In the genomic region with DNA sequence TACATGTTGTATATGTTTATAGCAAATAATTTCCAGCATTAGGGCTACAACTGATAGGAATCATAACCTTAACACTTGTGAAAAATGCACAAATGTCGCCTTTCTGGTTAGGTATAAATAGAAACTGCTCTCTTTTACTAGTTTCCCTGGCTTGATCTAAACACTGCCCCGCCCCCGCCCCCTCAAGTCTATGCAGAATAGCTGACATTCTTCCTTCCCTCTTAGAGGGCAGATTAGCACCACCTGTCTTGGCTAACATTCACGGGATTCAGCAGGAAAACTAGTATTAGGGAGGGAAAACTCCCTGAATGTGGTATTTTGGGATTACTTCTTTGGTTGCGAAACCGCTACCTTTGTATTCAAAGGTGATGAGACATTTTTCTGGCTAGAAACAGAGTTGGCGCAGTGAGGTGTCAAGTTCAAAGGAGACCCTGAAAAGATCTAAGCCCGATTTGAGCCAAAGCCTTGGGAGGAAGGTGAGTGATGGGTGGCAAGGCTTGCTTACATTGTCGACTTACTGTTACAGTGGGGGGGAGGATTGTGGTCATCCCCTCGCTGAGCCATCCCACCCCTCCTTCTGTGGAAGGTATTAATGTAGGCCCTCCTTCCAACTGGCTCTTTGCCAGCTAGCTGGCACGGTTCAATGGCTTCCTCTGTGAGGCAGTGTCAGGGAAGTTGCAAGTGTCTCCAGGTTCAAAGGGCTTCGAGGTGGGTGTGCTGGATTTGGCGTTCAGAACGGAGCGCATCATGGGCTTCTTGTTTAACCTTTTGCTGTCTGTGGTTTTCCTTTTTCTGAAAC, we compare ENCODE assay signal across 8 mouse cellular contexts.
DNase-seq lines count a peak whose midpoint lies in the region; ATAC-seq and TF ChIP-seq lines count a peak whose summit lies in the region.

No protein-coding gene starts in this region.

- intact Hi-C loops in left cerebral cortex, postnatal 4 days (cut with DNase I), result no loop called here
- intact Hi-C loops in left cerebral cortex, postnatal 25 days (cut with DNase I), result no loop called here

- H3K4me1 ChIP-seq in kidney, adult 2 months (ENCODE audit: control insufficient read depth, insufficient read depth, low read length), result peaks cover 6% of the 10 kb centered on the region
- H3K4me1 ChIP-seq in midbrain, embryonic 14.5 days (ENCODE audit: control insufficient read depth, insufficient read depth, low read length), result no peaks in the 10 kb centered on the region

- H3K9ac ChIP-seq in midbrain, embryonic 14.5 days (replicated peaks; ENCODE audit: low read length), result no peak overlapping the region

- peak overlapping the region; percentile 91 for H3K27ac ChIP-seq in kidney, adult 2 months (ENCODE audit: insufficient read depth, low read depth, low read length)
- H3K27ac ChIP-seq in midbrain, embryonic 14.5 days (replicated peaks; ENCODE audit: low read depth, low read length), result no peak overlapping the region

- H3K9me3 ChIP-seq in midbrain, embryonic 14.5 days (ENCODE audit: control insufficient read depth, low read length), result no peaks in the 10 kb centered on the region

- WGBS in kidney, adult 2 months, result 31% methylated on average over 15 of the region's 15 CpGs
- WGBS in midbrain, embryonic 14.5 days, result 34% methylated on average over 15 of the region's 15 CpGs

- no peak overlapping the region for H3K4me2 ChIP-seq in midbrain, embryonic 14.5 days (ENCODE audit: low read length)

- H3K27me3 ChIP-seq in kidney, adult 2 months (replicated peaks; ENCODE audit: control insufficient read depth, insufficient read depth, low read length), result no peaks in the 10 kb centered on the region
- no peaks in the 10 kb centered on the region for H3K27me3 ChIP-seq in midbrain, embryonic 14.5 days (ENCODE audit: control insufficient read depth, insufficient read depth, low read length)

- no peaks in the 10 kb centered on the region for H3K36me3 ChIP-seq in kidney, adult 2 months (ENCODE audit: control insufficient read depth, insufficient read depth, low read length)
- no peaks in the 10 kb centered on the region for H3K36me3 ChIP-seq in midbrain, embryonic 14.5 days (ENCODE audit: control insufficient read depth, insufficient read depth, low read length)

- DNase-seq in left cerebral cortex, postnatal 4 days, result peak; percentile 62
- DNase-seq in left cerebral cortex, adult 11 months (ENCODE audit: low spot score), result no peak
- DNase-seq in adrenal gland, postnatal 10 days, result peak; percentile 43
- DNase-seq in kidney, adult 2 months, result peak; percentile 90
- DNase-seq in midbrain, embryonic 14.5 days, result peak; percentile 56
- no peak for DNase-seq in left cerebral cortex, postnatal 25 days (ENCODE audit: low spot score in 2 of 2)
- DNase-seq in B cell, adult 2 months, result no peak
- DNase-seq in gastrocnemius, postnatal 25 days, result no peak

- peak; percentile 40; the same call in 1 of the 2 replicates for ATAC-seq in midbrain, embryonic 14.5 days (ENCODE audit: low FRiP score, low TSS enrichment)

- TF ChIP-seq POLR2A in kidney, adult 2 months (IDR thresholded peaks at IDR 0.05; ENCODE audit: low read depth, low read length), result no peak

- no peak for TF ChIP-seq CTCF in kidney, adult 2 months (conservative IDR thresholded peaks at IDR 0.05; ENCODE audit: insufficient read depth, insufficient read length, low read depth, low read length)

- no peak overlapping the region for H3K4me3 ChIP-seq in kidney, adult 2 months (ENCODE audit: insufficient read depth, low read depth, low read length)
- H3K4me3 ChIP-seq in midbrain, embryonic 14.5 days (replicated peaks; ENCODE audit: low read depth, low read length), result no peak overlapping the region

Comparison
In these comparisons a context has a peak if more than half of its experiments do, and no peak if none do; other contexts are left out.
1. DNase-seq: peak in left cerebral cortex, postnatal 4 days (single experiment), adrenal gland, postnatal 10 days (single experiment), kidney, adult 2 months (single experiment) and midbrain, embryonic 14.5 days (single experiment); none in left cerebral cortex, adult 11 months (single experiment), left cerebral cortex, postnatal 25 days (0 of 2), B cell, adult 2 months (0 of 2) and gastrocnemius, postnatal 25 days (single experiment).